Mouse (Mus musculus) mouse embryonic stem cell (cell line): ENCODE results near the gene Crip2.

Experiments used
- in situ Hi-C, 2 experiments: fragments of 300-500 bp; cut with MboI; formaldehyde crosslinking; loops; 1 replicate in 1 of 2; 3 replicates in 1 of 2; pipeline ENCODE4 v1.14.3; 2019 to 2020; ENCODE audit warnings: low sequenced_read_pairs in 2 of 2, low pct_unique_long_range_greater_than_20kb in 1 of 2, mixed read lengths in 1 of 2; ENCODE audit not compliant: unreplicated experiment in 1 of 2

Gene Crip2

DNA sequence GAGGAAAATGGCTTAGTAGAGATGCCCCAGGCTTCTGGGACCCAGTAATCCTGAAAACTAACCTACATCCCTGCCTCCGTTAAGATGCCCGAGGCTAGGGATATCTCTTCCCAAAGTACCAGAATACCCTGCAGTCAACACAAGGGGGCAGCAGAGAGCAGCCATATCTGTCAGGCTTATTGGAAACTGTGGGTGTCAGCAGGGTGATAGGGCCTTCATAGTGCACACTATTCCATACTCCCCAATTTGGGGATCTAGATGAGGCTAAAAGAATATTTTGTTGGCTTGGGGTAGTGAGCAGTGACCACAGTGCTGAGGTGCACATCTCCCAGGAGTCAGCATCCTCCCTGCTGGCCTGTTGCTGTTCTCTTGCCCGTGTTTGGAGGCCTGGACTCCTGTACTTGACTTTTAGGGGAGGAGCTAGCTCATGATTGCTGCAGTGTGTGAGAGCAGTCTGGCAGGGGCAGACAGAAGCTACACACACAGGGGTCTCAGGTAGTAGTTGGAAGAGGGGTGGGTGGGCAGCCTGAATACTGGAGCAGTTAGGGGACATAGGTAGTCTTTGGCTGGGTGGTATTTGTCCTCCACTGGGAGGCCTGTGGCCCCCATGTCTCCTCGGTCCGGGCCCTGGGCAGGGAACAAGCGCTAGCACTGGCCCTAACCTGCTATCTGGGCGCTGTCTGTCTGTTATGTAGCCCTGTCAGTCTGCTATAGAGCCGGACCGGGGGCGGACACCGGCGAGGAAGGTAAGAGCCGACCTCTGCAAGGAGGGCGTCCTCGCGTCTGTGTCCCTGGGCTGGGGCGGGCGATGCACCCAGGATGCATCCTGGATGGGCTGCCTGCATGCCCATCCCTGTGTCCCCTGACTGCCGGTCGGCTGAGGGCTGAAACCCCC, 20.3 kb upstream of the Crip2 start:
- in situ Hi-C loops: no loop called here

DNA sequence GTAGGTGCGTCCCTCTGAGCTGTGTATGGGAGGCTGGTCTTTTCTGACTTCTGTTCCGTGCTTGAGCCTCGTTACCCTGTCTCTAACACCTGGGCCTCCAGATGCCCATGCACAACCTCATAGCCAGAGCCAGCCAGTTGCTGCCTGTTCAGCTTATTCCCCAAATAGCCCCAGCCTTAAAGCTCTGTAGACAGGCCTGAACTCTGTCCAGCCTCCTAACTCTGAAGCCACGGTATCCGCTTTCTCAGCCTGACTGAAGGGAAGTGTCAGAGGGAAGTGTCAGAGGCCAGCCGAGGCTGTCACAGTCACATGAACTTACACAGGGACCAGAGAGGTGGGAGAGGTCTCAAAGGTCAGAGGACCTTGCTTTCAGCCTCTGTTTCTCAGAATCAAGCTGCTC, 15.3 kb upstream of the Crip2 start:
- in situ Hi-C loops: no loop called here

- in situ Hi-C loops: no loop called here
These were observed 9.3 kb upstream of the Crip2 start for GRCm38 (mm10) chr12:113130732-113131131.

GRCm38 (mm10) chr12:113131601-113132000, 8.4 kb upstream of the Crip2 start:
- in situ Hi-C loops: no loop called here

GRCm38 (mm10) chr12:113132567-113132966, 7.5 kb upstream of the Crip2 start:
- in situ Hi-C loops: no loop called here

DNA sequence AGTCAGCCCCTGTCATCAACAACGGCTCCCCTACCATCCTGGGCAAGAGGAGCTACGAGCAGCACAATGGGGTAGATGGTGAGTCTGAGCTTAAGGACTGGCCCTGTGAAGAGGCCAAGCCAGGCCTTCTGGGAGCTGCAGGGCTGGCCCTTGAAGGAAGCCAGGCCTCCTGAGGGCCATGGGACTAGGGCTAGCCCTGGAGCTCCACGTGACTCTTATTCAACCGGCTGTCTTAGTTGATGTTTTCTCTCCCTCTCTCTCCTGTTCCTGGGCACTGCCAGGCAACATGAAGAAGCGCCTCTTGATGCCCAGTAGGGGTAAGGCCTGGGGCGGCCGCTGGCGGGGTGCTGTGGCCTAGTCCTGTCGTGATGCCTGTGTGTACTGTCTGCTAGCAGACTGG, 6.8 kb upstream of the Crip2 start:
- in situ Hi-C loops: no loop called here

DNA sequence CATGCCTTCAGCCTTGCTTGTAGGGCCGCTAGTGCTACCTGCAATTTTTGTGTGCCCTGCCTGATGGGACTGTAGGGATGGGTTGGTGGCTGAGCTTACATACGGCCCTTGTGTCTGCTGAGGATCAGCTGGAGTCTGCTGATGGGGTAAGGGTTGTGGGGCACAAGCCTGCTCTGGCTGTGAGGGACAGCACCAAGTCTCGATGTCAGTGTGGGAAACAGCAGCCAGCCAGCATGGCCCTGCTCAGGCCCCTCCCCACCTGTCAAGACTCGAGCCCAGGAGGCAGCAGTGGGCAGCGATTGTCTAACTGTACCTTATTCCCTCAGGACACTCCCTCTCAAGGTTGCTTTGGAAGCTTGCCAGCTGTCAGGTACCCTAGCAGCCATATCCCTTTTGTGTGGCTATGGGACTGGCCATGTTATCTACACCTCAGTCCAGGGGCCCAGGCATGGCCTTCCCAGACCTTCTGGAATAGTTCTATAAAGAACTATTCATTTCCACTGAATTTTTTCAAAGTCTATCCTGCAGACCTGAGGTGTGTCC, 6.1 kb upstream of the Crip2 start:
- in situ Hi-C loops: no loop called here

DNA sequence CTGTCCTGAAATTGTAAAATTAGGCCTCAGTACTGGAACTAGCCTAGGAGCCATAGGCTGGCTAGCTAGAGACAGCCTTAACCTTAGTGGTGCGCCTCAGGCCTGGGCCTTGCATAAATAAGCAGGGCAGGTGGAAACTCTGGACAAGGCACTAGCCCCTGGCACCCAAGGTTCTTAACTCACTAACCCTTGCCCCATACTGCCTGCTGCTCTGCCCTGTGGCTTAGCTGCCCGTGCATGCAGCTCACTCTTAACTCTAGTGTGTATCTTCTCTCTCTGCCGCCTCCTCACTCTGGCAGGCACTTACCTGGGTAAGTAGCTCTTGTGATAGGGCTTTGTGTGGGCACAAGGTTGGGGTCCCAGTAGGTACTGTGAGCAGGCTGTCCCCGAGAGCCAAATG, 5.5 kb upstream of the Crip2 start:
- in situ Hi-C loops: no loop called here

- in situ Hi-C loops: no loop called here
These were observed 4.6 kb upstream of the Crip2 start for GRCm38 (mm10) chr12:113135401-113135800.

- in situ Hi-C loops: no loop called here
These were observed 3.5 kb upstream of the Crip2 start for GRCm38 (mm10) chr12:113136492-113137020.

GRCm38 (mm10) chr12:113137260-113138213, 2.5 kb upstream of the Crip2 start:
- in situ Hi-C loops: no loop called here

GRCm38 (mm10) chr12:113138291-113138690, 1.7 kb upstream of the Crip2 start:
- in situ Hi-C loops: no loop called here

- in situ Hi-C loops: no loop called here
These were observed 853 bp upstream of the Crip2 start for GRCm38 (mm10) chr12:113138901-113139864.

- in situ Hi-C loops: no loop called here
These were observed 778 bp downstream of the Crip2 start for GRCm38 (mm10) chr12:113140616-113141411.

DNA sequence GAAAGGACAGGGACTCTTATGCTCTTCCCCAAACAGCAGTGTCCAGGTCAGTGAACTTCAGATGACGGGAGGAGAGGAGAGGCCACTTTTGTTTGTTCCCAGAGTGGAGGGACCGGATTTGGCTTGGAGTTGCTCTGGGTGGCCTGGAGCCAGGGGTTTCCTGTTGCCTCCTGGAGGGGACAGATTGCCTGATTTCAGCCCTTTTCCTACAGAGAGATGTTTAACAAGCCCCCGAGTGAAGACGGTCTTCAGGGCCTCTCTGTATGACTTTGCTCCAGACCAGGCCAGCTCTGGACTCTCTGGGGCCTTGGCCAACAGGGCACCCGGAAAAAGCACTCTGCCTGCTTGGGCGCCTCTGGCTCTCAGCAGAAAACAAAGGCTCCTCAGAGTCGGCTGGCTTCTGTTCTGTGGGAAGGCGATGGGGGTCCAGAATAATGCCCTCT, 1.5 kb downstream of the Crip2 start:
- in situ Hi-C loops: no loop called here

GRCm38 (mm10) chr12:113142021-113142975, 2.3 kb downstream of the Crip2 start:
- in situ Hi-C loops: no loop called here
